Mouse (Mus musculus): Measurements from ENCODE around the gene Acoxl. TPM values are rescaled to one million over a fixed set of nuclear protein-coding genes. Genes with fewer than 3 reads are reported as not detected.
"Not testable (repeated sequence)": the region's sequence is repeated elsewhere in the genome, so short reads cannot be mapped to it uniquely, and the experiment has no call there.

The Acoxl gene
- polyA plus RNA-seq, 1 experiment, result not detected

- no peak for DNase-seq
- H3K4me3 ChIP-seq (replicated peaks; ENCODE audit: insufficient read depth, low read depth, low read length), result no peak overlapping the region
- H3K4me1 ChIP-seq (ENCODE audit: control insufficient read depth, insufficient read depth, low read length), result no peaks in the 10 kb centered on the region
- no peak for TF ChIP-seq POLR2A (IDR thresholded peaks at IDR 0.05; ENCODE audit: borderline replicate concordance, insufficient read depth, low read length)
- TF ChIP-seq CTCF (IDR thresholded peaks at IDR 0.05; ENCODE audit: borderline replicate concordance, insufficient read depth, low read depth, low read length), result no peak
- H3K27me3 ChIP-seq (ENCODE audit: control insufficient read depth, insufficient read depth, low read length), result no peaks in the 10 kb centered on the region
- no peak overlapping the region for H3K27ac ChIP-seq (ENCODE audit: insufficient read depth, low read length)
- WGBS, result 76% methylated on average over 2 of the region's 2 CpGs
Observed at GRCm38 (mm10) chr2:128094602-128095001, 255.9 kb downstream of the Acoxl start.

GRCm38 (mm10) chr2:128095270-128095669 lies 256.6 kb downstream of the Acoxl start:
- WGBS, result 62% methylated on average over 1 of the region's 1 CpGs
- TF ChIP-seq POLR2A (IDR thresholded peaks at IDR 0.05; ENCODE audit: borderline replicate concordance, insufficient read depth, low read length), result no peak
- no peak for TF ChIP-seq CTCF (IDR thresholded peaks at IDR 0.05; ENCODE audit: borderline replicate concordance, insufficient read depth, low read depth, low read length)
- no peak overlapping the region for H3K4me3 ChIP-seq (replicated peaks; ENCODE audit: insufficient read depth, low read depth, low read length)
- H3K27me3 ChIP-seq (ENCODE audit: control insufficient read depth, insufficient read depth, low read length), result no peaks in the 10 kb centered on the region
- no peaks in the 10 kb centered on the region for H3K4me1 ChIP-seq (ENCODE audit: control insufficient read depth, insufficient read depth, low read length)
- H3K27ac ChIP-seq (ENCODE audit: insufficient read depth, low read length), result no peak overlapping the region
- no peak for DNase-seq

- 93% methylated on average over 1 of the region's 1 CpGs for WGBS
- H3K27me3 ChIP-seq (ENCODE audit: control insufficient read depth, insufficient read depth, low read length), result no peaks in the 10 kb centered on the region
- DNase-seq, result no peak
- TF ChIP-seq CTCF (IDR thresholded peaks at IDR 0.05; ENCODE audit: borderline replicate concordance, insufficient read depth, low read depth, low read length) (no peak), POLR2A (IDR thresholded peaks at IDR 0.05; ENCODE audit: borderline replicate concordance, insufficient read depth, low read length) (no peak)
- no peak overlapping the region for H3K27ac ChIP-seq (ENCODE audit: insufficient read depth, low read length)
- no peaks in the 10 kb centered on the region for H3K4me1 ChIP-seq (ENCODE audit: control insufficient read depth, insufficient read depth, low read length)
- H3K4me3 ChIP-seq (replicated peaks; ENCODE audit: insufficient read depth, low read depth, low read length), result no peak overlapping the region
Observed at GRCm38 (mm10) chr2:128096070-128096469, 257.4 kb downstream of the Acoxl start.

GRCm38 (mm10) chr2:128098118-128098517 lies 259.4 kb downstream of the Acoxl start:
- not testable (repeated sequence) for H3K27ac ChIP-seq (ENCODE audit: insufficient read depth, low read length); H3K27me3 ChIP-seq (ENCODE audit: control insufficient read depth, insufficient read depth, low read length); DNase-seq; H3K4me3 ChIP-seq (replicated peaks; ENCODE audit: insufficient read depth, low read depth, low read length)
- H3K4me1 ChIP-seq (ENCODE audit: control insufficient read depth, insufficient read depth, low read length), result peaks cover 10% of the 10 kb centered on the region
- WGBS, result 88% methylated on average over 4 of the region's 5 CpGs

GRCm38 (mm10) chr2:128102086-128102485 lies 263.4 kb downstream of the Acoxl start:
- H3K4me1 ChIP-seq (ENCODE audit: control insufficient read depth, insufficient read depth, low read length), result peaks cover 11% of the 10 kb centered on the region
- 71% methylated on average over 9 of the region's 9 CpGs for WGBS
- TF ChIP-seq CTCF (IDR thresholded peaks at IDR 0.05; ENCODE audit: borderline replicate concordance, insufficient read depth, low read depth, low read length) (no peak), POLR2A (IDR thresholded peaks at IDR 0.05; ENCODE audit: borderline replicate concordance, insufficient read depth, low read length) (no peak)
- H3K4me3 ChIP-seq (replicated peaks; ENCODE audit: insufficient read depth, low read depth, low read length), result no peak overlapping the region
- no peak overlapping the region for H3K27ac ChIP-seq (ENCODE audit: insufficient read depth, low read length)
- H3K27me3 ChIP-seq (ENCODE audit: control insufficient read depth, insufficient read depth, low read length), result no peaks in the 10 kb centered on the region
- peak; percentile 15 to 45 for DNase-seq

GRCm38 (mm10) chr2:128104815-128105214 lies 266.1 kb downstream of the Acoxl start:
- DNase-seq, result no peak
- TF ChIP-seq CTCF (IDR thresholded peaks at IDR 0.05; ENCODE audit: borderline replicate concordance, insufficient read depth, low read depth, low read length) (no peak), POLR2A (IDR thresholded peaks at IDR 0.05; ENCODE audit: borderline replicate concordance, insufficient read depth, low read length) (no peak)
- WGBS, result 91% methylated on average over 5 of the region's 5 CpGs

GRCm38 (mm10) chr2:128105651-128106050 lies 267.0 kb downstream of the Acoxl start:
- H3K27ac ChIP-seq (ENCODE audit: insufficient read depth, low read length), result no peak overlapping the region
- H3K4me3 ChIP-seq (replicated peaks; ENCODE audit: insufficient read depth, low read depth, low read length), result no peak overlapping the region
- DNase-seq, result no peak
- 92% methylated on average over 11 of the region's 11 CpGs for WGBS
- H3K4me1 ChIP-seq (ENCODE audit: control insufficient read depth, insufficient read depth, low read length), result peaks cover 11% of the 10 kb centered on the region
- TF ChIP-seq CTCF (IDR thresholded peaks at IDR 0.05; ENCODE audit: borderline replicate concordance, insufficient read depth, low read depth, low read length) (no peak), POLR2A (IDR thresholded peaks at IDR 0.05; ENCODE audit: borderline replicate concordance, insufficient read depth, low read length) (no peak)
- H3K27me3 ChIP-seq (ENCODE audit: control insufficient read depth, insufficient read depth, low read length), result no peaks in the 10 kb centered on the region

More at GRCm38 (mm10) chr2:128104815-128105214, 266.1 kb downstream of the Acoxl start:
- peaks cover 11% of the 10 kb centered on the region for H3K4me1 ChIP-seq (ENCODE audit: control insufficient read depth, insufficient read depth, low read length)
- H3K27ac ChIP-seq (ENCODE audit: insufficient read depth, low read length), result no peak overlapping the region
- no peaks in the 10 kb centered on the region for H3K27me3 ChIP-seq (ENCODE audit: control insufficient read depth, insufficient read depth, low read length)
- no peak overlapping the region for H3K4me3 ChIP-seq (replicated peaks; ENCODE audit: insufficient read depth, low read depth, low read length)

- Histone ChIP-seq H3K4me3 (replicated peaks; ENCODE audit: insufficient read depth, low read depth, low read length) (no peak overlapping the region), H3K27ac (ENCODE audit: insufficient read depth, low read length) (no peak overlapping the region), H3K4me1 (ENCODE audit: control insufficient read depth, insufficient read depth, low read length) (no peaks in the 10 kb centered on the region), H3K27me3 (ENCODE audit: control insufficient read depth, insufficient read depth, low read length) (no peaks in the 10 kb centered on the region)
- no peak for DNase-seq
- 77% methylated on average over 9 of the region's 9 CpGs for WGBS
- TF ChIP-seq POLR2A (IDR thresholded peaks at IDR 0.05; ENCODE audit: borderline replicate concordance, insufficient read depth, low read length) (no peak), CTCF (IDR thresholded peaks at IDR 0.05; ENCODE audit: borderline replicate concordance, insufficient read depth, low read depth, low read length) (no peak)
Observed at GRCm38 (mm10) chr2:128111537-128111936, 272.9 kb downstream of the Acoxl start.
